Mouse (Mus musculus) layer of hippocampus, adult 6 months (tissue): ENCODE data around the gene Gm9747. TPM values are rescaled to one million over a fixed set of nuclear protein-coding genes. Genes with fewer than 3 reads are reported as not detected.

ENCODE experiments used
- long read RNA-seq, 2 experiments: library from polyadenylated mRNA; unstranded; transcript quantifications; one replicate each; pipeline ENCODE4 v2.0.0; 2019 to 2020
- polyA plus RNA-seq: library from polyadenylated mRNA; unstranded; fragments of <200 nt; fragmentation: Nextera tagmentation; gene quantifications from 2 replicates; pipeline ENCODE4 v1.2.3, GENCODE M21; 2021

Gm9747 gene
- polyA plus RNA-seq = 1.9 and 4.0 TPM in 2 replicates
- long read RNA-seq, experiment 1, transcript Gm9747-201 (1 exons, 2,822 nt) = major isoform, 5 of 5 reads
- long read RNA-seq, experiment 1, partial matches to known transcripts = 0 of 5 reads
- long read RNA-seq, experiment 1, other reads (novel, unspliced or antisense) = 0 of 5 reads
- long read RNA-seq, experiment 2, transcript Gm9747-201 (1 exons, 2,822 nt) = major isoform, 9 of 9 reads
- long read RNA-seq, experiment 2, partial matches to known transcripts = 0 of 9 reads
- long read RNA-seq, experiment 2, other reads (novel, unspliced or antisense) = 0 of 9 reads

GRCm38 (mm10) chr1:82232812-82233211 is at the start of gene Gm9747:
TSS of gene Gm9747 (plus strand) at chr1:82233112.

Other genes starting within 250 kb of the Gm9747 start
- 1.5 and 1.6 TPM in 2 replicates for gene Irs1, start 58.3 kb downstream of the Gm9747 start, polyA plus RNA-seq
- gene Rhbdd1, start 83.3 kb downstream of the Gm9747 start, polyA plus RNA-seq = 2.4 and 4.2 TPM in 2 replicates